Mouse (Mus musculus) retina, postnatal 1 day (tissue): Measurements from ENCODE around the gene Pilra.

Experiments
- DNase-seq: peaks from one replicate; pipeline ENCODE4 v3.0.0-alpha.2; 2012

Gene Pilra

DNA sequence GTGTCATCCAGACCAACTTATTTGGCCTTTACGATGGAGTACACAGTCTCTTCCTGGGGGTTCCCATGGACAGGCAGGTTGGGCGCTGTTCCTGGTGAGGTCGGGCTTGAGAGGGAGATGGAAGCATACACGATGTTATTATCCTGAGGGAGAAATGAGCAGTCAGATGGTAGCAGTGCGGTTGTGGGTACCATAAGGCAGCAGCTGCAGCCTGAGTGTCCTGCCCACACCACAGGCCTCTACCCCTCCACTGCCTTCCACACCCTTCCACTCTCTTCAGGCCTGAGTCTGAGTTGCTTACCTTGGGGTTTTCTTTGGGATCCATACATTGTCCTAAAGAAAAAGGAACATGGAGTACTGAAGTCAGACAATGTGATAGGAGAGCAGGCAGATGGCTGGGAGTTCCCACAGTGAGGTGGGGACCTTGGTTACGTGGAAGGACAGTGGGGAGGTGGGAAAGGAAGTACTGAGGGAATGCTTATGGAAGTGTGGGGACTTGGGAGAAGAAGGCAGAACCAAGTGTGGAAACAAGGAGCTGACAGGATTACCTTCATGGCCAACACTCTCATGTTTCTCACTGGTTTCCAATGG lies 12.5 kb downstream of the Pilra start:
- DNase-seq: no peak

DNA sequence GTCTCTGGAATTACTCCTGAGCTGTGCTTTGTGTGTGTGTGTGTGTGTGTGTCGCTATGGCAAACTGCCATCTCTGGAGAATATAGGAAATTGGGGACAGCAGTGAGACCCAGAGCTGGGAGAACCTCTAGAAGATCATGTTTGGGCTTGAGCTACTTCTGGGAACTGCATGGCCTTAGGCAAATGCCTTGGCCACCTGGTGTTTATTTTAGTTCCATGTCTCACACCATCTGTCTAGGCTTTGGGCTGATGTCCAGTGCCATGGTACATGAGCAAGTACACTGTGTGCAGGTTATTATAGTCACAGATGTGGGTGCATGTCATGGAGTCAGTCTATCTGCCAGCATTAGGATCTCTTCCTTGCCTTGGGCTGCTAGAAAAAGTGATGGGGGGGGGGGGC lies 13.5 kb downstream of the Pilra start:
- no peak for DNase-seq

DNA sequence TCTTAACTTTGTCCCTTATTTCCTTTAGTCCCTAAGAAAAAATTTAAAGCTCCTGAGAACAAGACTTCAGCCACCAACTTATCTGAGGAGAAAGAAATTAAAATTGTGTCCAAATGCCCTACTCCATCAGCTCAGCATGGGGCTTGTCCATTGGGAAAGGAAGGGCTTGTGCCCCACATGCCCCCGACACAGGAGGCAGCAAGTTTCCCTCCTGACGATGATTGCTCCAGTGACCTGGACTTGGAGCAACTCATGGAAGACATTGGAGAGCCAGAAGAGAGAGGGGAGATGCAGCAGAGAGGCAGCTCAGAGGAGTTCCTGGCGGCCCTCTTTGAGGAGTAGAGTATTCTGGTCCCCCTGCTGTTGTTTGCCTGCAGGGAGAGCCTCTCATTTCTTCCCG lies 14.0 kb downstream of the Pilra start:
- DNase-seq: no peak

DNA sequence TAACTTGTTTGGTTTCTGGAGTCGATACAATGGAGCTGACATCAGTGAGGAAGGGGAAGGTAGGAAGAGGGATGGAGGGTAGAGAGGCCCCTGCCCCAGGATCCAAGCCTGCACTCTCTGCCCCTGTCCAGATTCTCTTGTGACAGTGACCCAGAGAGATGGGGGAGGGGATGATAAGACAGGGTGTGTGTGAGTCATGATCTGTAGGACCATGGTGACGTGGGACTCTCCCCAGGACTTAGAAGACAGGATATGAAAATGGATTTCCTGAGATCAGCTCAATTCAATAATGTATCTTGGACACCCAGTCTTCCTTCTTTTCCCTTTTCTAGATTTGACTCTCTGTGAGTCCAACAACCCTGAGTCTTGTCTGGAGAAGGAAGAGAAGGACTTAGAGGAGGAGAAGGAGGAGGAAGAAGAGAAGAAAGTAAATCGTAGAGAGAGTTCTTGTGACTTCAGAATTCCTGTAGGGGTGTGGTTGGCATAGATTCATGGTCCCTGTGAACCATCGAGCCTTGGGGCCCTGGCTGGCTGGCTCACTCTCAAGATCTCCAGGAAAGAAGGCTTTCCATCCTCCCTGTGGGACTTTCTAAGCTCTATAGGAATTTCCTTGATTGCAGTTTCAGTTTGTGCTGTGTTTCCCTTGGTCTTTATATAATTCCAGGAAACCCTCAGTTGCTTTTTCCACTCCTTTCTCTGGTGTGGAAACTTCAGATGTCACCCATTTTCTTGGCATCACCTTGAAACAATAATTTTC lies 18.4 kb downstream of the Pilra start:
- DNase-seq: no peak

DNA sequence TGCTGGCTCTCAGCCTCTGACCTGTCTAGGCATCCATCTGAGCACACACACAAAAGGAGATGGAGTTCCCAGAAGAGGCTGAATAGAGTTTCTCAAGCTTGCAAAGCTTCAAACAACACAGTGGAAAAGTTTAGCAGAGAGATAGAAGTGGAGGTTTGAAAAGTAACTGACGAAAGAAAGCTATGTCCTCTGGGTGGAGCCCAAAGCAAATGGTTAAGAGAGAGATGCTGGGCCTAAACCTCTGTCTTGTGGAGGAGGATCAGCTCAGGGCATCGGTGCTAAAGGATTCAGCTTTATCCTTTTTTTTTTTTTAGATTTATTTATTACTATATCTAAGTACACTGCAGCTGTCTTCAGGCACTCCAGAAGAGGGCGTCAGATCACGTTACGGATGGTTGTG lies 27.8 kb downstream of the Pilra start:
- DNase-seq: no peak

DNA sequence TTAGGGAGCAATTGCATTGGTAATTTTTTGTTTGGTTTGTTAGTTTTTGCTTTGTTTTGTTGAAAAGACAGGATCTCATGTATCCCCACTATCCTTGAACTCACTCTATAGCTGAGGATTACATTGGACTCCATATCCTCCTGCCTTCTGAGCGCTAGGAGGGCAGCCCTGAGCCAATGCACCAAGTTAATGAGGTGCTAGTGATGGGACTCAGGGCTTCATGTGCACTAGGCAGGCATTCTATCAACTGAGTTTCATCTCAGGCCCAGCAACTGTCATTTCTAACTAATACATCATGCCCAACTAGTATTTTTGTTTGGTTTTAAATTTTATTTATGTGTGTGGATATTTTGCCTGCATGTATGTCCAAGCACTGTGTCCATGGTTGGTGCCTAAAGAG lies 29.9 kb downstream of the Pilra start:
- no peak for DNase-seq

DNA sequence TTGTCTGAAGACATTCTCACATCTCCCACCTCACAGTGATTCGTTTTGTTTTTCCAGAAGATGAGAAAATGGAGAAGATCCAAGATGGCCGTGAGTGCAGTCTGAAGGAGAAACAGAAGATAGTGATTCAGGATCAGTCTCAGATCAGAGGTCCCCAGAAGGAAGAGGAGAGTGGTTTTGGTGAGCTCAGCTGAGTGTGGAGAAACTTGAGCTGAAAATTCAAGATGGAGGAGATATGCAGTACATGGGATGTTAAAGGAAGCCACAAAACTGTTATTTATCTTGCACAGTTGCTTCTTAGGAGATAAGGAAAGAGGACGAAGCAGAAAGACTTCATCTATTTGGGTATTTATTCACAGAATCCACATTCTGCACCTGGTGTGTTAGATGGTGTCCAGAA lies 35.2 kb downstream of the Pilra start:
- DNase-seq: no peak

DNA sequence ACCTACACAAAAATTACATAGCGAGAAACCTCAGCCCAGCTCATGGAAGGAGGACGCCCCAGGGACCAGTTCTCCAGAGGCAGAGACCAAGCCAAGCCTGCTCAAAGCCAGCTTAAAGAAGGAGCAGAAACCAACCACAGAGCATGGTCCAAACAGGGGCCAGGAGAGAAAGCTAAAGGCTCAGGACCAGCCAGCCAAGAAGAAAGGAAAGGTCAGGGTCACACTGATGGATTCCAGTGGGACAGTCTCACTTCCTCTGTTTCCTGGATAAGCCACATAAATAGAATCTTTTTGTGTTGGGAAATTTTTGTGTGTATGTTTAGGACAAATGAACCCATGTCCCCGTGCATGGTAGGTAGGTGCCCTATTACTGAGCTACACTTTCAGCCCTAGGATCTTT lies 39.5 kb downstream of the Pilra start:
- no peak for DNase-seq

DNA sequence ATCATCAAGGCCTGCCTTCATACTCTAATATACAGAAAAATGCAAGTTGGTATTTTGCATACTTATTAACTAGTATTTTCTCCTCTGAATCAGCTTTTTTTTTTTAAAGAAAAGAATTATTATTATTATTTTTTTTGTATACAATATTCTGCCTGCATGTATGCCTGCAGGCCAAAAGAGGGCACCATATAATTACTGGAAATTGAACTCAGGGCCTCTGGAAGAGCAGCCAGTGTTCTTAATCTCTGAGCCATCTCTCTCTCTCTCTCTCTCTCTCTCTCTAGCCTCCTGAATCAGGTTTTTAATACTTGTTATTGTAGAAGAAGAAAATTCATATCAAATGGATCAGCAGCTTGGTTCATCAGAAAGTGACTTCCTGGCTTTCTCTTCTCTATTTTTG lies 44.5 kb downstream of the Pilra start:
- DNase-seq: no peak

DNA sequence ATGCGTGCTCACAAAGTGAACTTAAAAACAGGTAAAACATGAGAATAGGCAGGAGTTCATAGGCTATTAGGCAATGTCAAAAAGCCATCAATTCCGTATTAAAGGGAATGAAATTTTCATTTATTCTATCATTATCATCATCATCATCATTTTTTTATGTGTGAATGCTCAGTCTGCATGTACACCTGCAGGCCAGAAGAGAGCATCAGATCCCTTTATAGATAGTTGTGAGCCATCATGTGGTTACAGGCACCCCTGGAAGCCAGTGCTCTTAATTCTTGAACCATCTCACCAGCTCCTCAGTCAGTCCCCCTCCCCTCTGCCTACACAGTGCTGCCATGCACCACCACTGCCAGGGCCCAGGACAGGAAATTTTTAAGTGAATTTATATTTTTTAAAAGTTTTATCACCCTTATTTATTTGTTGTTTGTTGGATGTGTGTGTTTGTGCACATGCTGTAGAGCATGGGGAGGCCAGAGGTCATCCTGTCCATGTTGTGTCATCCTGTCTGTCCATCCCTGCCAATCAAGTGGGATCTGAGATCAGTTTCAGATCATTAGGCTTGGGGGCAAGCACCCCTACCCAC lies 47.0 kb downstream of the Pilra start:
- no peak for DNase-seq

DNA sequence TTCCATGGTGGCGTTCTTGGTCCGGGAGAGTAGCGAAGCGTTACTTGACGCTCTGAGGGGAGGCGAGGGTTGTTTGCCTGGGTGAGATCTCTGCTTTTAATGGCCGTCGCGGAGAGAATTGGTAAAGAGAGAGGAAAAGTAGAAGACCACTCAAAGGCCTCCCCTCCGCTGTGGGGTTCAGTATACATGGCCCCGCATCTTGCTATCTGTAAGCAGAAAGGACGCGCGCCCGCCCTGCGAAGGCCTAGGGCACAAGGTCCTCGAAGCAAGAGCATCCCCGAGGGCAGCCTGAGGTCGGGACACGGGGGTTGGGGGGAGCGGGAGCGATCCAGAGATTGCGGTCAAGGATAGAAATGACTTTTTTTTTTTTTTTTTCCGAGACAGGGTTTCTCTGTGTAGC lies 47.9 kb downstream of the Pilra start:
- no peak for DNase-seq

DNA sequence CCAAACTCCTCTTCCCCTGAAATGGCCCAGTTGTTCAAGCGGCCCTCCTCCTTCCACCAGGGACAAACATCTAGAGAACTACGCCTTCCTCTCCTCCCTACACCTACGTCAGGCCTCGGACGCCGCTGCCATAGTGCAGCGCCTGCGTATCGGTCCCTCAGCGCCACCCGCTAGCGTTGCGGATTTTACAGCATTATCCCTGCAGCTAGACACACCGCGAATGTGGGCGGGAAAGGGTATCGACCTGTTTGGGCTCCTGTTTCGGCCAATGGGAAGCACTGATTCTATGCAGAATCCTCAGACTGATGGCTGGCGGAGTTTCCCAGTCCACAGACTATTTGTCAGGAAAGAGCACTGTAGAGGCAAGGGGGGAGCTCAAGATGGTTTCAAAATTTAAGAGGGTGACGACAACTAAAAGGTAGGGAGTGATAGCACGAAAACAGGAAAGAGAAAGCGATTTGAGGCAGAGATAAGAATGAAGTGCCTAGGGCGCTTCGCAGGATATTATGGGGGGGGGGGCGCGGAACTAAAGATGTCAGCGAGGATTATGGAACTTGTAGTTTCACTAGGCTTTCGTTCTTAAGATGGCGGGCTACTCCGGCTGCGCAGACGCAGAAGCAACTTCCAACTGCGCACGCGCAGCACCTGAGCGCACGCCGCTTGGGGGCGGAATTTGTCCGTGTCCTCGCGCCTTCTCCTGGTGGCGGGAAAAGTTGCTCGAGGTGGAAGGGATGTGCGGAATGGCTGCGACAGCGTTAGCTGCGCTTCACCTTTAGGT lies 48.7 kb downstream of the Pilra start, which contains the start of the genes Mepce and Zcwpw1:
Gene Mepce, minus strand, starts transcription at position 505 of the 778 bp plus-strand sequence.
Gene Zcwpw1, plus strand, starts transcription at position 648 of the 778 bp plus-strand sequence.
- DNase-seq: peak; percentile 98

DNA sequence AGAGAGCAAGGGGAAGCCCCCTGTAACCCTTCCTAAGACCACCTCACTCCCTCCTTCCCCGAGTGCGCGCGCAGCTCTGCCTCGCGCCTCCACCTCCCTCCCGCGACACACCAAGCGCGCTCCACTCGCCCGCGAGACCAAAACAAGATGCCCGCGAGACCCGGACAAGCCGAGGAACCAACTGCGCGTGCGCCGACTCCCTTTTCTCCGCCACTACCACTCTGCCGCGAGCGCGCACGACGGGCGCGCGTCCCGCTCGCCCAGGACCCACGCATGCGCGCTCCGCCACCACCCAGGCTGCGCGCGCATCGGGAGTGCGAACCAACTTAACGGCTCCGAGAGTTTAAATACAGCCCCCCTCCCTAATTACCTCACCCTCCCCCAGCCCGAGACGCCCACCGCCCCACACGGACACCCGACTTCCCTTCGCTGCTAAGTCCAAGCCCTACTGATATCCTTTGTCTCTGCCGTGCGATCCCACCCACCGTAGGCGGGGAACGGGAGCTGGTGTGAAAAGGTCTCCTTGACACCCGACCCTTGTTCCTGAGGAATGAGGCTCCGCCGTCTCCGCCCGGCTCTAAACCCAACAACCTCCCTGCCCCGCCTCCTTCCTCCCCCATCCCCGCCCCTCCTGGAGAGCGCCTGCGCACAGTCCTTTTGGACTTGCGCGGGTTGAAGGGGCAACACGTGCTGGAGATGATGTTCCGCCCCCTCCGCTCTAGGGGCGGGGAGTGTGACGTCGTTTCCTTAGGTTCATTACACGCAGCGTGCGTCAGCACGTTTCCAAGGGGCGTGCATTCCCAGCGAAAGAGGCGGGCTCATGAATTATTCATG lies 49.8 kb downstream of the Pilra start:
- DNase-seq: peak; percentile 100

DNA sequence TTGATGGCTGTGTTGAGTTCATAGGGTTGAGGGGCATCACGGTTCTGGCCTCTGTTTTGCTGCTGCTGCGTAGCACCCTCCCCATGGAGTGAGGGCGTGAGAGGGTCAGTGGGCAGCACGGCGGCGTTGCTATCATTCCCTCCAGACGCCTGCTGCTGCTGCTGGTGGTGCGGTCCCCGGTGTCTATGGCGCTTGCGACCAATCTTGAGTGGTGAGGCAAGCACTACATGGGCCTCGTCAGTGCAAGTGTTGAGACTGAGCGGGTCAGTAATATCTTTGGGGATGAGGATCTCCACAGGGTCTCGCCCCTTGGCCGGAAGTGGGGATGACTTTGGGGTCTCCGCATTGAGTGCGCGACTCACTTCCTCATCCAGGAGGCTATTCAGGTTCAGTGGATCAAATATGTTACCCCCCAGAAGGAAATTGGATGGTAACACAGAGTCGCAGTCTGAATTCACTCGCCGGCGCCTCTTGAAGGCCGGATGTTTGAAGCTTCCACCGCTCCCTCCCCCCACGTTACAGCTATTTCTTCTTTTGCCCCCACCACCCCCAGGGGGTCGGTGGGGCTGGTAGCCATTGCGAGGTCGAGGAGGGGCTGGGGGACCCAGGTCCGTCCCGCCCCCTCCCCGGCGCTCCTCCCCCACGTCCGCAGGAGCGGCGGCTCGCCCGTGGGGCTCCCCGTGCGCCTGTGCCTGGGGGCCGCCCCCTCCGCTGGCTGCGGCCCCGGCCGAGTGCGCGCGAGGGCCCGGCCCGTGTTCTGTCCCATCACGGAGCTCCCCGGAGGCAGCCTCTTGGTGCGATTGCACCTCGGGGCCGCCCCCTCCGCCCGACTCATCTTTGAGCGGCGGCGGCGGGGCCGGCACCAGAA lies 50.7 kb downstream of the Pilra start:
- DNase-seq: no peak

DNA sequence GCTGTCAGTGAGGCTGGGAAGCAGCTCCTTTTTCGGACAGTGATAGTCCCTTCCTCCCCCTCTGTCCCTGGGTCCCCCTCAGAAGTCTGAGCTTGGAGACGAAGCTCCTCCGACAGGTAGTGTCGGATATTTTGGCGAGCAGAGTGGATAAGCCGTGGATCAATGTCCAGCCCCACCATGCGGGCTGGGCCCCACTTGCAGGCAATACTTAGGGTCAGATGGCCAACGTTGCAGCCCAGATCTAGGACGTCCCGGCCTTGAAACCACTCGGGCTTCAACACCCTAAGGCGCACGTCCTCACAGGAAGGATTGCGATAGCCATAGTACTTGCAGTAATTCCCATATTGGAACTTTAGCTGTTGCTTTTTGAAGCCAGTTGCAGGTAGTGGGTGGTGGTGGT lies 51.5 kb downstream of the Pilra start:
- no peak for DNase-seq

DNA sequence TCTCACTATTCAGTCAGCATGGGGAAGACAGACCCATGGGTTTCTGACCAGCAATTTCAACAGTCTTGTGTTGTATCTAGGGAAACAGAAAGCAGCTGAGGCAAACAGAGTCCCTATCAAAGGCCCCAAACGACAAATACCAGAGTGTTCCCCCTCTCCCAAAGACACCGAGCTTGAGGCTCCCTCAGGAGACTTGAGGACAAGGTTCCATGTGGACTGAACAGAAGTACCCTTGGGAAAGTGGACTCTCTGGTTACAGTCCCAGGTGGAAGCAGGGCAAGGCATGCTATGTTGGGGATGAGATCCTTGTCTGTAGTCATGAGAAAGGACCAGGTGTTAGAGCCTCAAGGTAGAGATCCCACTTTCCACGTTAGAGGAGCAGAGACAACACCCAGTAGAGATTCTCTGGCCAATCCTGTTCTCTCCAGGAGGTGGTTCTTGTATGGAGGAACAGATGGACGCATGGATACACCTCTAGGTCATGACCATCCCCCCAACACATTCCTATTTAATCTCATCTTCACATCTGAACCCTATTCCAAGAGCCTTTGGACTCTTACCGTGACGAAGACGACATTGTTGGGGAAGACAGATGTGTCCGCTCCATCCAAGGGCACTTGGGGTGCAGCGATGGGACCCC lies 52.1 kb downstream of the Pilra start:
- DNase-seq: no peak

DNA sequence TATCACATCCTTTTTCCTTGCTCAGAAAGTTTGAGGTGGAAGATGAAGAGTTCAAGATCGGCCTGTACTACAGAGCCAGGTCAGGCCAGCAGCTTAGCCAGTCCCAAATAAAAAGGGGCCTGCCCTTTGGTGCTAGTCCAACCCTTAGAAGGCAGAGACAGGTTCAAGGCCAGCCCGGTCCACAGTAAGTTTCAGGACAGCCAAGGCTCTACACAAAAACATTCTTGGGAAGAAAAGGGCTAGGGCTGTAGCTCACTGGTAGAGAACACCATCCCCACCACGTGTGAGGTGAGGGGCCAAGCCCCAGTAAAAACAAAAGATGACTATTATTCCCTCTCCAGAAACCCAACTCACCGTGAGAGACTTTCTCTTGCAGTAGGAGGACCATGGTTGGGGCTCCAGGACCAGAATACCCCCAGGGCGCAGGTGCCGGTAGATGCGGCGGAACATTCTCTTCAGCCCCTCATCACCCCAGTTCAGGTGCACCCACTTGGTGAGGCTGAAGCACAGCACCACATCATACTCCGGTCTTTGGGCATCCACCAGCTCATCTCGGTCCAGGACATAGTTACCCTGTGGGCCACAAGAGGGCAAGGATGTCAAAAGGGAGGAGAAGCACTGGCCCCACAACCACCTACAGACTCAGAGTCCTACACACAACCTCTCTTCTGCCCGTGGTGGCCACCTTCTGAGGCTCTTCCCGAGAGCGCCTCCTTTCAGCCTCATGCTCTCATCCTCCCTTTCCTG lies 53.1 kb downstream of the Pilra start:
- DNase-seq: no peak

DNA sequence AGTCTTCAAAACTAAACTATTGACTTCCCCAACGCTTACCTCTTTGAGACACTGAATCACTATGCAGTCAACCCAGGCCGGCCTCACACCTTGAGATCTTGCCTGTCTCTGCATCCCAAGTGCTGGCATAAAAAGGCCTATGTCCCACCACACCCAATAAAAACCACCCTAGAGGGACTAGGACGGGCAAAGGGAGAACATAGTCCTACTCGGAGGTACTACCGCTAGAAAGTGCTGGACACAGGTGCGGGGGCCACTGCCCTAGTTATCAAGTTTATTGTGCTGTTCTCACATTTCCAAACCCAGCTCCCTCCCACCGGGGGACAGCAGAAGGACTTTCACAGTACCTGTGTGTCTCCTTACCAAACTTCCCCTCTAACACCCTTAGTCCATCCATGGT lies 54.4 kb downstream of the Pilra start:
- no peak for DNase-seq

DNA sequence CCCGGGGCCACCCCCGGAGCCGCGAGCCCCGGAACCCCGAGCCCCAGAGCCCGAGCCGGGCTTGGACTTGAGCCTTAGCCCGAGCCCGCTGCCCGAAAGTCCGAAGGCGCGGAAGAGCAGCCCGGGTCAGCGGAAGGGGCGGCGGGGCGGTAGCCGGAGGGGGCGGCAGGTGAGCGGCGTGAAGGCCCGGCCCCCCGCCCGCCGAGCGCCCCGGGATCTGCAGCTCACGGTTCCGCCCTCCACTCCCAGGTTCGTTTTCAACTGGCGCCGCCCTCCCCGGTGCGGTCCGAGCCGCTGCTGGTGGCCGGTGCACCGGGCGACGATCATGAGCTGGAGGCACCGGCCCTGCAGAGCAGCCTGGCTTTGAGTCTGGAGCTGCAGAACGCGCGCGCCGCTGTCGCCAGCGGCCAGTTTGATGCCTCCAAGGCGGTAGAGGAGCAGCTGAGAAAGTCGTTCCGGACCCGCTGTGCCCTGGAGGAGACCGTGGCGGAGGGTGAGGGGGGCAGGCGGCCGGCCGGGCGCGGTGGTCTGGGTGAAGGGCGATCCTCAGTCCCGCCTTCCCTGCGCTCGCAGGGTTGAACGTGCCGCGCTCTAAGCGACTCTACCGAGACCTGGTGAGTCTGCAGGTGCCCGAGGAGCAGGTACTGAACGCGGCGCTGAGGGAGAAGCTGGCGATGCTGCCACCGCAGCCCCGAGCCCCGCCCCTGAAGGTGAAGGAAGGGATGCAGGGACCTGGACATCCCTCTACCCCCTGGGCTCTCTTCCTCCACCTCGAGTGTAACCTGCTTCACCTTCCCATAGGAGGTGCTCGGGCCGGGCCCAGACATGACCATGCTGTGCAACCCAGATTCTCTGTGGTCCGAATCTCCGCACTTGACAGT lies 56.8 kb downstream of the Pilra start:
- peak; percentile 50 for DNase-seq
